Mouse (Mus musculus): ENCODE data around the gene Camk1d. TPM values are rescaled to one million over a fixed set of nuclear protein-coding genes. Genes with fewer than 3 reads are reported as not detected.

The Camk1d gene
- polyA plus RNA-seq, 1 experiment from 2014 or later, result 2.1 TPM

GRCm38 (mm10) chr2:5352821-5353522, 361.3 kb downstream of the Camk1d start:
- DNase-seq (ENCODE audit: low spot score), result no peak
- no peaks in the 10 kb centered on the region for H3K4me1 ChIP-seq (ENCODE audit: control insufficient read depth, insufficient read depth, low read length)

GRCm38 (mm10) chr2:5345344-5345743, 369.0 kb downstream of the Camk1d start:
- ATAC-seq (ENCODE audit: insufficient read depth, low FRiP score, low TSS enrichment), result no peak

More at GRCm38 (mm10) chr2:5352821-5353522, 361.3 kb downstream of the Camk1d start:
- Histone ChIP-seq H3K4me2 (ENCODE audit: low read depth) (no peak overlapping the region), H3K36me3 (ENCODE audit: control insufficient read depth, insufficient read depth, low read length) (no peaks in the 10 kb centered on the region), H3K4me3 (ENCODE audit: low read depth, low read length) (no peak overlapping the region), H3K27ac (ENCODE audit: low read depth, low read length) (no peak overlapping the region), H3K9me3 (ENCODE audit: control insufficient read depth, low read length) (no peaks in the 10 kb centered on the region), H3K9ac (ENCODE audit: low read length) (no peak overlapping the region), H3K27me3 (ENCODE audit: control insufficient read depth, insufficient read depth, low read length) (no peaks in the 10 kb centered on the region)
- 86% methylated on average over 13 of the region's 13 CpGs for WGBS
- no peak for ATAC-seq (ENCODE audit: insufficient read depth, low FRiP score, low TSS enrichment)

GRCm38 (mm10) chr2:5327533-5328250, 386.6 kb downstream of the Camk1d start:
- H3K27ac ChIP-seq (ENCODE audit: low read depth, low read length), result no peak overlapping the region

More at GRCm38 (mm10) chr2:5345344-5345743, 369.0 kb downstream of the Camk1d start:
- Histone ChIP-seq H3K36me3 (ENCODE audit: control insufficient read depth, insufficient read depth, low read length) (no peaks in the 10 kb centered on the region), H3K4me1 (ENCODE audit: control insufficient read depth, insufficient read depth, low read length) (no peaks in the 10 kb centered on the region), H3K27me3 (ENCODE audit: control insufficient read depth, insufficient read depth, low read length) (no peaks in the 10 kb centered on the region), H3K9ac (ENCODE audit: low read length) (no peak overlapping the region), H3K4me3 (ENCODE audit: low read depth, low read length) (no peak overlapping the region), H3K4me2 (ENCODE audit: low read depth) (no peak overlapping the region), H3K9me3 (ENCODE audit: control insufficient read depth, low read length) (no peaks in the 10 kb centered on the region), H3K27ac (ENCODE audit: low read depth, low read length) (no peak overlapping the region)
- no peak for DNase-seq (ENCODE audit: low spot score)
- 88% methylated on average over 9 of the region's 9 CpGs for WGBS

GRCm38 (mm10) chr2:5324806-5325205, 389.5 kb downstream of the Camk1d start:
- no peak overlapping the region for H3K4me3 ChIP-seq (ENCODE audit: low read depth, low read length)
- 84% methylated on average over 3 of the region's 3 CpGs for WGBS
- ATAC-seq (ENCODE audit: insufficient read depth, low FRiP score, low TSS enrichment) (no peak), DNase-seq (ENCODE audit: low spot score) (no peak)
- no peaks in the 10 kb centered on the region for H3K4me1 ChIP-seq (ENCODE audit: control insufficient read depth, insufficient read depth, low read length)
- H3K27me3 ChIP-seq (ENCODE audit: control insufficient read depth, insufficient read depth, low read length), result no peaks in the 10 kb centered on the region
- H3K4me2 ChIP-seq (ENCODE audit: low read depth), result no peak overlapping the region
- no peak overlapping the region for H3K27ac ChIP-seq (ENCODE audit: low read depth, low read length)
- no peak overlapping the region for H3K9ac ChIP-seq (ENCODE audit: low read length)
- H3K9me3 ChIP-seq (ENCODE audit: control insufficient read depth, low read length), result no peaks in the 10 kb centered on the region
- H3K36me3 ChIP-seq (ENCODE audit: control insufficient read depth, insufficient read depth, low read length), result no peaks in the 10 kb centered on the region

More at GRCm38 (mm10) chr2:5327533-5328250, 386.6 kb downstream of the Camk1d start:
- Histone ChIP-seq H3K9ac (ENCODE audit: low read length) (no peak overlapping the region), H3K27me3 (ENCODE audit: control insufficient read depth, insufficient read depth, low read length) (no peaks in the 10 kb centered on the region), H3K4me3 (ENCODE audit: low read depth, low read length) (no peak overlapping the region), H3K36me3 (ENCODE audit: control insufficient read depth, insufficient read depth, low read length) (no peaks in the 10 kb centered on the region), H3K4me2 (ENCODE audit: low read depth) (no peak overlapping the region), H3K4me1 (ENCODE audit: control insufficient read depth, insufficient read depth, low read length) (no peaks in the 10 kb centered on the region), H3K9me3 (ENCODE audit: control insufficient read depth, low read length) (no peaks in the 10 kb centered on the region)
- DNase-seq (ENCODE audit: low spot score) (no peak), ATAC-seq (ENCODE audit: insufficient read depth, low FRiP score, low TSS enrichment) (no peak)
- WGBS, result 79% methylated on average over 12 of the region's 12 CpGs

- no peaks in the 10 kb centered on the region for H3K4me1 ChIP-seq (ENCODE audit: control insufficient read depth, insufficient read depth, low read length)
- ATAC-seq (ENCODE audit: insufficient read depth, low FRiP score, low TSS enrichment) (no peak), DNase-seq (ENCODE audit: low spot score) (no peak)
- H3K9me3 ChIP-seq (ENCODE audit: control insufficient read depth, low read length), result no peaks in the 10 kb centered on the region
- no peak overlapping the region for H3K27ac ChIP-seq (ENCODE audit: low read depth, low read length)
- WGBS, result 83% methylated on average over 8 of the region's 8 CpGs
- H3K36me3 ChIP-seq (ENCODE audit: control insufficient read depth, insufficient read depth, low read length), result no peaks in the 10 kb centered on the region
- H3K4me3 ChIP-seq (ENCODE audit: low read depth, low read length), result no peak overlapping the region
- no peaks in the 10 kb centered on the region for H3K27me3 ChIP-seq (ENCODE audit: control insufficient read depth, insufficient read depth, low read length)
- H3K4me2 ChIP-seq (ENCODE audit: low read depth), result no peak overlapping the region
- no peak overlapping the region for H3K9ac ChIP-seq (ENCODE audit: low read length)
Observed at GRCm38 (mm10) chr2:5321660-5322295, 392.5 kb downstream of the Camk1d start.

- Histone ChIP-seq H3K27me3 (ENCODE audit: control insufficient read depth, insufficient read depth, low read length) (no peaks in the 10 kb centered on the region), H3K4me1 (ENCODE audit: control insufficient read depth, insufficient read depth, low read length) (peaks cover 10% of the 10 kb centered on the region), H3K36me3 (ENCODE audit: control insufficient read depth, insufficient read depth, low read length) (no peaks in the 10 kb centered on the region), H3K4me3 (ENCODE audit: low read depth, low read length) (no peak overlapping the region), H3K9ac (ENCODE audit: low read length) (no peak overlapping the region), H3K4me2 (ENCODE audit: low read depth) (no peak overlapping the region), H3K27ac (ENCODE audit: low read depth, low read length) (no peak overlapping the region), H3K9me3 (ENCODE audit: control insufficient read depth, low read length) (no peaks in the 10 kb centered on the region)
- ATAC-seq (ENCODE audit: insufficient read depth, low FRiP score, low TSS enrichment) (no peak), DNase-seq (ENCODE audit: low spot score) (no peak)
- WGBS, result 94% methylated on average over 3 of the region's 3 CpGs
Observed at GRCm38 (mm10) chr2:5319138-5319537, 395.2 kb downstream of the Camk1d start.

GRCm38 (mm10) chr2:5316763-5317162, 397.6 kb downstream of the Camk1d start:
- H3K4me3 ChIP-seq (ENCODE audit: low read depth, low read length), result no peak overlapping the region
- no peaks in the 10 kb centered on the region for H3K9me3 ChIP-seq (ENCODE audit: control insufficient read depth, low read length)
- no peaks in the 10 kb centered on the region for H3K36me3 ChIP-seq (ENCODE audit: control insufficient read depth, insufficient read depth, low read length)
- WGBS, result 89% methylated on average over 5 of the region's 5 CpGs
- DNase-seq (ENCODE audit: low spot score) (no peak), ATAC-seq (ENCODE audit: insufficient read depth, low FRiP score, low TSS enrichment) (no peak)
- no peak overlapping the region for H3K27ac ChIP-seq (ENCODE audit: low read depth, low read length)
- no peak overlapping the region for H3K4me2 ChIP-seq (ENCODE audit: low read depth)
- no peaks in the 10 kb centered on the region for H3K27me3 ChIP-seq (ENCODE audit: control insufficient read depth, insufficient read depth, low read length)
- peaks cover 11% of the 10 kb centered on the region for H3K4me1 ChIP-seq (ENCODE audit: control insufficient read depth, insufficient read depth, low read length)
- H3K9ac ChIP-seq (ENCODE audit: low read length), result no peak overlapping the region

GRCm38 (mm10) chr2:5316217-5316616, 398.1 kb downstream of the Camk1d start:
- Histone ChIP-seq H3K4me3 (ENCODE audit: low read depth, low read length) (no peak overlapping the region), H3K9me3 (ENCODE audit: control insufficient read depth, low read length) (no peaks in the 10 kb centered on the region), H3K27me3 (ENCODE audit: control insufficient read depth, insufficient read depth, low read length) (no peaks in the 10 kb centered on the region), H3K36me3 (ENCODE audit: control insufficient read depth, insufficient read depth, low read length) (no peaks in the 10 kb centered on the region), H3K27ac (ENCODE audit: low read depth, low read length) (no peak overlapping the region), H3K9ac (ENCODE audit: low read length) (no peak overlapping the region), H3K4me1 (ENCODE audit: control insufficient read depth, insufficient read depth, low read length) (peaks cover 11% of the 10 kb centered on the region), H3K4me2 (ENCODE audit: low read depth) (no peak overlapping the region)
- ATAC-seq (ENCODE audit: insufficient read depth, low FRiP score, low TSS enrichment) (no peak), DNase-seq (ENCODE audit: low spot score) (no peak)
- WGBS, result 92% methylated on average over 4 of the region's 4 CpGs
